Mouse (Mus musculus) lung, embryonic 15.5 days (tissue): Measurements from ENCODE around the gene 5031439G07Rik. TPM values are rescaled to one million over a fixed set of nuclear protein-coding genes. Genes with fewer than 3 reads are reported as not detected.

Source experiments
- ATAC-seq: fragments of 200-750 bp; cut with Nextera tagmentation; 2 replicates; pipeline ENCODE4 v1.8.0; 2017; ENCODE audit warnings: moderate number of reproducible peaks, borderline replicate concordance; ENCODE audit not compliant: low FRiP score, low TSS enrichment; ENCODE audit errors: extremely low read depth
- H3K27ac ChIP-seq: fragments of 300-500 bp; sonication (generic); 2 replicates; pipeline ENCODE4 v1.5.1; 2015; ENCODE audit warnings: moderate library complexity, mild to moderate bottlenecking, inconsistent platforms
- H3K27me3 ChIP-seq: fragments of 300-500 bp; sonication (generic); 2 replicates; pipeline ENCODE4 v1.6.1; 2015; ENCODE audit warnings: inconsistent platforms
- H3K36me3 ChIP-seq: fragments of 300-500 bp; sonication (generic); 2 replicates; pipeline ENCODE4 v1.6.1; 2015; ENCODE audit warnings: inconsistent platforms
- H3K4me1 ChIP-seq: fragments of 300-500 bp; sonication (generic); 2 replicates; pipeline ENCODE4 v1.6.1; 2015; ENCODE audit warnings: inconsistent platforms
- H3K4me2 ChIP-seq: fragments of 300-500 bp; sonication (generic); 2 replicates; pipeline ENCODE4 v1.6.1; 2015; ENCODE audit warnings: inconsistent platforms, mild to moderate bottlenecking, moderate library complexity
- H3K4me3 ChIP-seq: fragments of 300-500 bp; sonication (generic); 2 replicates; pipeline ENCODE4 v1.5.1; 2015; ENCODE audit warnings: mild to moderate bottlenecking, inconsistent platforms
- H3K9ac ChIP-seq: fragments of 300-500 bp; sonication (generic); 2 replicates; pipeline ENCODE4 v1.6.1; 2015; ENCODE audit warnings: inconsistent platforms
- H3K9me3 ChIP-seq: fragments of 300-500 bp; sonication (generic); 2 replicates; pipeline ENCODE4 v1.6.1; 2016; ENCODE audit warnings: inconsistent platforms
- WGBS: fragments of 180-500 bp; shearing (Covaris S2); methylation state at CpG from one replicate; pipeline ENCODE4 v1.1.7; 2015; 5-methylcytosine and 5-hydroxymethylcytosine counted together
- polyA plus RNA-seq: library from polyadenylated mRNA; unstranded; fragments of >200 nt; fragmentation: Nextera tagmentation; extraction: Ambion mirVana; gene quantifications from 2 replicates; pipeline ENCODE4 v1.2.1, GENCODE M21; 2015

Gene 5031439G07Rik
- polyA plus RNA-seq, 1 experiment from 2014 or later: 6.8 TPM

DNA sequence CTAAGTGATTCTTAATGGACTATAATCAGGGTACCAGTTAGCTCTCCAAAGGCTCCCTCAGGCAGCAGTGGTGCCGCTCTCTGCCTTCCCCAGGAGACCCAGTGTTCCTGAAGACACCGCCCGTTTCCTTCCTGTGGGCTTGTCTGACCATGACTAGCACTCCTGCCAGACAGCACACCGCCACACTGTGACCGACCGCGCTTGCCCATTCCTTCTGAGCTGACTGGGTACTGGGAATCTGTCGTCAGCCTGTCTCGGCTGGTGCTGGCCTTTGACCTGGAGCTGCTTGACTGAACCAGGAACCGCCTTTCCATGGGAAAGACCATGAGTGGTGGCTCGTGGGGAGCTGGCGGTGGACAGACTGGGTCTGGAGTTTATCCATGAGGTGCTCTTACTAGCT lies 48.2 kb downstream of the 5031439G07Rik start:
- no peak for ATAC-seq
- H3K9ac ChIP-seq: no peak overlapping the region
- no peak overlapping the region for H3K4me3 ChIP-seq
- no peaks in the 10 kb centered on the region for H3K27me3 ChIP-seq
- WGBS: 52% methylated on average over 12 of the region's 12 CpGs
- no peak overlapping the region for H3K27ac ChIP-seq
- H3K4me2 ChIP-seq: no peak overlapping the region
- H3K9me3 ChIP-seq: no peaks in the 10 kb centered on the region
- H3K4me1 ChIP-seq: no peaks in the 10 kb centered on the region
- H3K36me3 ChIP-seq: peaks cover 71% of the 10 kb centered on the region

DNA sequence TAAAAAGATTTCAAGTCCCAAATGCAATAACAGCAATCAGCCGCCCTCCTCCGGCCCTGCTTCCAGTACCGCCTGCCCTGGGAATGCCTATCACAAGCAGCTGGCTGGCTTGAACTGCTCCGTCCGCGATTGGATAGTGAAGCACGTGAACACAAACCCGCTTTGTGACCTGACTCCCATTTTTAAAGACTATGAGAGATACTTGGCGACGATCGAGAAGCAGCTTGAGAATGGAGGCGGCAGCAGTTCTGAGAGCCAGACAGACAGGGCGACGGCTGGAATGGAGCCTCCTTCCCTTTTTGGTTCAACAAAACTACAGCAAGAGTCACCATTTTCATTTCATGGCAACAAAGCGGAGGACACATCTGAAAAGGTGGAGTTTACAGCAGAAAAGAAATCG lies 53.5 kb downstream of the 5031439G07Rik start:
- Histone ChIP-seq H3K27ac (no peak overlapping the region), H3K4me1 (no peaks in the 10 kb centered on the region), H3K4me2 (no peak overlapping the region), H3K9me3 (no peaks in the 10 kb centered on the region), H3K36me3 (peaks cover 97% of the 10 kb centered on the region), H3K9ac (no peak overlapping the region), H3K4me3 (no peak overlapping the region), H3K27me3 (no peaks in the 10 kb centered on the region)
- 76% methylated on average over 16 of the region's 16 CpGs for WGBS
- no peak for ATAC-seq

DNA sequence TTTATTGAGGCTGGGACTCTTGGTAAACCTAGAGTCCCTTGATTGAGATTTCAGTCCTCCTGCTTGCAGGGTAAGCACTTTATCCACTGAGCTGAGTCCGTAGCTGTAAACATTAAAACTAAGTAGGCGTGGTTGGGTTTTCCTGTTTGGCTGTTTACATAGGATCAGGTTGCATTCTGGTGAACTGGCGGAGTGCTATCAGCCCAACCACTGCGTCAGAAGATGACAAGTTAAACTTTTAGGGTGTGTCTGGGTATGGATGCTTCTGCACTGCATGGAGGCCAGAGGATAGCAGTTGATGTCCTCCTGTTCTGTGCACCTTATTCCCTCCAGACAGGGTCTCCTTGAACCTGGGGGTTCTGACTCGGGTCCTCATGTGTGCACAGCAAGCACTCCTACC lies 56.0 kb downstream of the 5031439G07Rik start:
- H3K9me3 ChIP-seq: no peaks in the 10 kb centered on the region

DNA sequence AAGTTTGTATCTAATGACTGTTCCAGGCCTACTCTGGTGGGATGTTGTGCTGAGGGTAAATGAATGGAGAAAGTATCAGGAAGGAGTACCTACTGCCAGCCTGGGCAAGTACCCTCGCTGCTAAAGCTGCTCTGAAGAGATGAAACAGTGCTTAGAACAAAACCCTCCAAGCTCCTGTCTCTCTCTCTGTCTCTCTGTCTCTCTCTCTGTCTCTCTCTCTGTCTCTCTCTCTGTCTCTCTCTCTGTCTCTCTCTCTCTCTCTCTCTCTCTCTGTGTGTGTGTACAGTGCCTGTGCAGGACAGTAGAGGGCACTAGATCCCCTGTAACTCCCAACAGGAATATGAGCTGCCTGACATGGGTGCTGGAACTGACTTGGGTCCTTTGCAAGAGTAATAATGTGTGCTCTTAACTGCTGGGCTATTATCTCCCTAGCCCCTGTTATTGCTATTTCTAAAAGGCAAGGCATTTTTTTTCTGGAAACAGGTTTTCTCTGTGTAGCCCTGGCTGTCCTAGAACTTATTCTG lies 62.8 kb downstream of the 5031439G07Rik start:
- Histone ChIP-seq H3K27ac (no peak overlapping the region), H3K4me1 (peaks cover 28% of the 10 kb centered on the region), H3K9me3 (no peaks in the 10 kb centered on the region), H3K4me2 (peak overlapping the region; percentile 68), H3K9ac (no peak overlapping the region), H3K36me3 (peaks cover 34% of the 10 kb centered on the region), H3K4me3 (no peak overlapping the region), H3K27me3 (no peaks in the 10 kb centered on the region)
- WGBS: 68% methylated on average over 1 of the region's 1 CpGs
- no peak for ATAC-seq

More for the DNA sequence above, 56.0 kb downstream of the 5031439G07Rik start:
- H3K4me3 ChIP-seq: no peak overlapping the region
- H3K27ac ChIP-seq: no peak overlapping the region
- no peak for ATAC-seq
- 49% methylated on average over 5 of the region's 5 CpGs for WGBS
- H3K4me1 ChIP-seq: no peaks in the 10 kb centered on the region
- H3K36me3 ChIP-seq: peaks cover 97% of the 10 kb centered on the region
- no peak overlapping the region for H3K4me2 ChIP-seq
- H3K9ac ChIP-seq: no peak overlapping the region
- no peaks in the 10 kb centered on the region for H3K27me3 ChIP-seq

DNA sequence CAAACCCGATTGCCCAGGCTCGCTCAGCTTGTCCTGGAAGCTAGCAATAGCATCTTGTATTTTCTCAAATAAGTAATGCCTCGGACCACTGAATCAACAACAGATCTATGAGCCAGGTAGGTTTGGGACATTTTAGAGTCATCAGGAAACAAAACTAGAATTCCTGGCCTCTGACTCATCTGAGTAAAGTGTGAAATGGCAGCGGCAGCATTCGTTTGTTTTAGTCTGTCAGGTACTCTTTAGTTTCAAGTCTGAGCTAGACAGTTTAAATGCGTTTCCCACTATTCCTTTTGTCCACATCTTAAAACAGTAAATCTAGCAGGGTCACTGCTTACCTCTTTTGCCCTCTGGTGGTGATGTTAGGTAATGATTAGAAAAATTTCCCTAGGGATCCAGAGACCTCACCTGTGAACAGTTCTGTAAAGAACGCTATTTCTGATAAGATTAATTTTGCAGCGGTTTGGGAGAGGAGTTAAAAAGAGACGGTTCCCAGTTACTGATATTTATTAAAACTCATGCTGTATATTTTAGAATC lies 63.5 kb downstream of the 5031439G07Rik start:
- Histone ChIP-seq H3K9ac (peak overlapping the region; percentile 96), H3K27ac (peak overlapping the region; percentile 46), H3K36me3 (peaks cover 26% of the 10 kb centered on the region), H3K27me3 (no peaks in the 10 kb centered on the region), H3K4me1 (peaks cover 28% of the 10 kb centered on the region), H3K4me2 (peak overlapping the region; percentile 68), H3K9me3 (no peaks in the 10 kb centered on the region), H3K4me3 (peak overlapping the region; percentile 89)
- ATAC-seq: no peak
- 4% methylated on average over 9 of the region's 9 CpGs for WGBS

DNA sequence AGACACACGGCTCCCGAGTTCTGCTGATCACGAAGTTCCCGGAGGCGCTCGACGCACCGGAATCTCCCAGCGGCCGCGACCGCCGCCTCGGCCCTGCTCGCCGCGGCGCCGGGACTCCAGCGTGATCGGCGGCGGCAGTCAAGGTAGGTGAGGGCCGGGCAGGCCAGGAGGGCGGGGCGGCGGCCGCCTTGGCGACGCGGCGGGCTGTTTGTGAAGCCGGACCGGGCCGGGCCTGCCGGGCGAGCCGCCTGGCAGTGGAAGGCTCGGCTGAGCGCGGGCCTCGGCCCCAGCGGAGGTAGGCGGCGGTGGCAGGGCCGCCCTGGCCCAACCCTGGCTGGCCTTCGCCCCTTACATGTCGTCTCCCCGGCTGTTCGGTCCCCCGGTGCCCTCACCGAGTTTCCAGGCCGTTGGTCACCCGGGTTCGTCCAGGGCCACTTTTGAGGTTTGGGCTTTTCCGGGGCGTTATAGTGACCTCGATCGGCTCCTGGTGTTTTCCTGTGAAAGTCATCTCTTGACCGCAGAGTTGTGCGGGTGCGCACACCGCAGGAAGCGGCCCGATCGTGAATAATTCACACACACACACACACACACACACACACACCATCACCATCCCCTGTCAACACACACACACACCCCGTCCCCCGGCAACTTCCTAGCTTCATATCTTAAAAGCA lies 64.7 kb downstream of the 5031439G07Rik start:
- peaks cover 14% of the 10 kb centered on the region for H3K36me3 ChIP-seq
- peak overlapping the region; percentile 96 for H3K9ac ChIP-seq
- H3K4me2 ChIP-seq: peak overlapping the region; percentile 68
- H3K4me1 ChIP-seq: peaks cover 28% of the 10 kb centered on the region
- no peaks in the 10 kb centered on the region for H3K9me3 ChIP-seq
- peak overlapping the region; percentile 97 for H3K27ac ChIP-seq
- H3K4me3 ChIP-seq: peak overlapping the region; percentile 89
- under 1% methylated on average over 67 of the region's 68 CpGs for WGBS
- no peaks in the 10 kb centered on the region for H3K27me3 ChIP-seq
- peak; percentile 83 for ATAC-seq

DNA sequence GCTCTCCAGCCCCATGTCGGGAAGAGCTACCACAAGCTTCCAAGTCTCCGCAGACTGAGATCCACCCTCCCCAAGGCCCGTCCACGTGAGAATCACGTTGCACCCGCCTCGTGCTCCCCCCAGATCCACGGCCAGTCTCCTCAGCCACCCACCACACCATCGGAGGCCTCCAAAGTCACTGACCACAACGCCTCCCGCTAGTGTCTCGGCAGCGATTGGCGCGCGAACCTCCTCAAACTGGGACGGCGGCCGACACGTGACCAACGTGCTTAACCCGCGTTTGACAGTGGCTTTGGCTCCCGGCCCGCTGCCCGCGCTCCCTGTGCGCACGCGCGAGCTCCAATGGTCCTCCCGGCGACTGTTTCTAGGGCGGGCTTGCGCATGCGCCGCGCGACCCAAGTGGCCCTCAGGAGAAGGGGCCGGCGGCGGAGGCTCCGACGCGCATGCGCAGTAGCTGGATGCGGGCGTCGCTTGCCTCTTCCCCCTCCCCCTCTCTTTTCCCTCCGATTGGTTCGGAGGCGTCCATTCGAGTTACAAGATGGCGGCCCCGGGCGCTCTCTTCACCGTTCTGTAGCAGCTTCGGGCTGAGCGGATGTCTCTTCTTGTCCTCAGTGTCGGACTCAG lies 65.4 kb downstream of the 5031439G07Rik start, which contains the start of gene Nup50:
Gene Nup50 (plus strand): TSS at position 528 of the 624 bp plus-strand sequence.
- peak within 1 kb of the TSS; percentile 89 for H3K4me3 ChIP-seq
- H3K27ac ChIP-seq: peak within 1 kb of the TSS; percentile 97
- H3K4me2 ChIP-seq: peak within 1 kb of the TSS; percentile 91
- H3K4me1 ChIP-seq: peaks cover 28% of the 10 kb centered on the region
- ATAC-seq: peak; percentile 91
- WGBS: under 1% methylated on average over 60 of the region's 60 CpGs
- H3K36me3 ChIP-seq: peaks cover 8% of the 10 kb centered on the region
- H3K9me3 ChIP-seq: no peaks in the 10 kb centered on the region
- peak within 1 kb of the TSS; percentile 96 for H3K9ac ChIP-seq
- H3K27me3 ChIP-seq: no peaks in the 10 kb centered on the region

DNA sequence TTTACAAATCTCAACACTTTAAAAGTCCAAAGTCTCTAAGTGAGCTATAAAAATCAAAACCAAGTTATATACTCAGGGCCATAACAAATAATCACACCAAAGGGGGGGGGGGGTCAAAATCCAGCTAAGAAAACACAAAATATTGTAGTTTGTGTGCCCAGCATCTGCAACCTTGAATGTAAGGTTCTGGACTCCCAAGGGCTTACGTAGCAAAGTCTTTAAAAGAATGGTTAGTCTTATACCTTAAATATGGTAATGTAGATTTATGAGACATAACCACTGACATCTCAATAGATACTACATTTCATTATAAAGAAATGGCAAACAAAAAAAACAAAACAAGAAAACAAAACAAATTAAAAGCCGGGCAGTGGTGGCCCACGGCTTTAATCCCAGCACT lies 68.4 kb downstream of the 5031439G07Rik start, which contains the start of gene Gm29666:
Gene Gm29666 (minus strand): TSS at position 101 of the 400 bp plus-strand sequence.
- Histone ChIP-seq H3K4me3 (no peak within 1 kb of the TSS), H3K4me1 (peaks cover 16% of the 10 kb centered on the region), H3K4me2 (no peak within 1 kb of the TSS), H3K36me3 (no peaks in the 10 kb centered on the region), H3K27me3 (no peaks in the 10 kb centered on the region), H3K27ac (no peak within 1 kb of the TSS), H3K9ac (no peak within 1 kb of the TSS), H3K9me3 (no peaks in the 10 kb centered on the region)
- 92% methylated on average over 3 of the region's 3 CpGs for WGBS
- no peak for ATAC-seq

DNA sequence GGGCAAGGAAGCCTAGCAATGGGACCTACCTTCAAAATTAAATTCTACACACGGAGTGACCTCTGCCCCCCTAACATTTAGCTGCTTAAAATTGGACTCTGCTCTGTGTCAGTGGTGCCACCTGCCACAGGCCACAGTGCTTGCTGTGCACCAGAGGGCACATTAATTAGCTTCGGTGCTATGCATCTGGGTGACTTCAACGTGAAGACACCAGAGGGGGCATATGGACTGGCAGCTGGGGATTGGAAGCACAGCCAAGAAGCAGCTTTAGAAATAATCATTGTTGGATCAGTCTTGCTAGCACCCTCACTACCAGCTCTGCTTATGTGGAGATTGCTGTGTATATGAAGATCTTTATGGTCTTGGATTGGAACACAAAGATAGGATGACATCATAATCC lies 75.2 kb downstream of the 5031439G07Rik start:
- H3K9me3 ChIP-seq: no peaks in the 10 kb centered on the region
- no peak overlapping the region for H3K9ac ChIP-seq
- no peak overlapping the region for H3K4me3 ChIP-seq
- no peak overlapping the region for H3K27ac ChIP-seq
- 89% methylated on average over 3 of the region's 3 CpGs for WGBS
- no peak for ATAC-seq
- H3K27me3 ChIP-seq: no peaks in the 10 kb centered on the region
- H3K4me2 ChIP-seq: no peak overlapping the region
- no peaks in the 10 kb centered on the region for H3K4me1 ChIP-seq
- no peaks in the 10 kb centered on the region for H3K36me3 ChIP-seq

DNA sequence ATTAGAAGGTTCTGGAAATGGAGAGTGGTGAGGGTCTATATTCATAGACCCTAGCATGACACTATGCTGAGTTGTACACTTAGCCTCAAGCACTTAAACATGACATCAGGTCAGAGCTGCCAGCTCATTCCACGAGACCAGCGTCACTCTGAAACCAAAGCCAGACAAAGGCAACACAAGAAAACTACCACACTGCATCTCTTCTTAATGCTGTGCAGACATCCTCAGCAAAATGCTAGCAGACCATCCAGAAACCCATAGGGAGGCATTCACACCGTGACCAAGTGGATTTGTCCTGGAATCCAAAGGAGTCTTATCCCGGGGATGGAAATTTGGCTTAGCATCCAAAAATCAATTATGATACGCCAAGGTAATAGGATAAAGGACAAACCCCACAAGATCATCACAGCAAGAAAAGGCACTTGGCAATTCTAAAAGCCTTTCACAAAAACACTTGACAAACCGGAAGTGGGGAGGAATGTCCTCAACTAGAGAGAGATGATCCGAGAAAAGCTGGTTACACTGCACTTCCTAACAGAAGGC lies 84.4 kb downstream of the 5031439G07Rik start:
- Histone ChIP-seq H3K4me2 (no peak overlapping the region), H3K4me3 (no peak overlapping the region), H3K36me3 (no peaks in the 10 kb centered on the region), H3K9ac (no peak overlapping the region), H3K27ac (no peak overlapping the region), H3K9me3 (no peaks in the 10 kb centered on the region), H3K4me1 (peaks cover under 1% of the 10 kb centered on the region; the same call in 1 of the 2 replicates), H3K27me3 (no peaks in the 10 kb centered on the region)
- 69% methylated on average over 7 of the region's 7 CpGs for WGBS
- ATAC-seq: no peak

DNA sequence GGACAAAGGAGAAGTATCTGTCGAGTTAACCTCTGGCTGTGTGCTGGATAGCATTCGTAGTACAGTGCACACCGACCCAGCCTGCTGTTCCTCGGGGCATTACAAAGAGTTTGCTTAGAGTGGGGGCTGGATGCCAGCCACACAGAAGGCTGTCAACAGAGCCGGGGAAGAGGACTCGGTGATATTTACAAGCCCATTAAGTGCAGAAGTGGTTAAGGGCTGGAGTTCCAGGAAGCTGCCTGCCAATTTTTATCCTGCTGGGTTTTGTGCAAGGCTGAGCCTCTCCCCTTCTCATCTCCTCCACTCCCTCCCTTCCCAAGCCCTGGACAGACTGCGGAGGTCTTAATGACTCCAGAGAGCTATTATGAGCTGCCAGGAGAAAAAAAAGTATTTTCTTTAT lies 90.3 kb downstream of the 5031439G07Rik start:
- Histone ChIP-seq H3K4me1 (peaks cover 12% of the 10 kb centered on the region), H3K27me3 (no peaks in the 10 kb centered on the region), H3K36me3 (no peaks in the 10 kb centered on the region), H3K9me3 (no peaks in the 10 kb centered on the region), H3K27ac (no peak overlapping the region), H3K9ac (no peak overlapping the region), H3K4me2 (peak overlapping the region; percentile 16; the same call in 1 of the 2 replicates), H3K4me3 (no peak overlapping the region)
- ATAC-seq: peak; percentile 46
- 13% methylated on average over 7 of the region's 7 CpGs for WGBS

DNA sequence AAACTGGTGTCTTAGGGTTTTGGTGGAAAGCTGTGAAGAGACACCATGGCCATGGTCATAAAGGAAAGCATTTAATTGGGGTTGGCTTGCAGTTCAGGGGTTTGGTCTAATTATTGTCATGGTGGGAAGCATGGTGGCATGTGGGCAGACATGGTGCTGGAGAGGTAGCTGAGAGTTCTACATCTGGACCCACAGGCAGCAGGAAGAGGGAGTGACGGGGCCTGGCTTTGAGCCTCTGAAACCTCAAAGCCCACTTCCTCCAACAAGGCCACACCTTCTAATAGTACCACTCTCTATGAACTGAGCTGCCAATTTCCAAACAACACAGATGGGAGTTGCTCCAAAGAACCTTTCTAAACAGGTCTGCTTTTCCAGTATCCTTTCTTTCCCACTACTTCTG lies 91.7 kb downstream of the 5031439G07Rik start:
- 58% methylated on average over 1 of the region's 1 CpGs for WGBS
- no peaks in the 10 kb centered on the region for H3K36me3 ChIP-seq

More for the DNA sequence above, 91.7 kb downstream of the 5031439G07Rik start:
- H3K4me3 ChIP-seq: no peak overlapping the region
- no peaks in the 10 kb centered on the region for H3K9me3 ChIP-seq
- ATAC-seq: no peak
- H3K9ac ChIP-seq: no peak overlapping the region
- H3K4me2 ChIP-seq: no peak overlapping the region
- peaks cover 12% of the 10 kb centered on the region for H3K4me1 ChIP-seq
- no peak overlapping the region for H3K27ac ChIP-seq
- H3K27me3 ChIP-seq: no peaks in the 10 kb centered on the region
